Mouse (Mus musculus): ENCODE data around the gene Gm34302.

GRCm38 (mm10) chr3:63493563-63493962 lies 9.9 kb upstream of the Gm34302 start:
- TF ChIP-seq POLR2A (IDR thresholded peaks at IDR 0.05; ENCODE audit: insufficient read depth, low read length) (no peak), CTCF (IDR thresholded peaks at IDR 0.05; ENCODE audit: low read depth, low read length) (no peak)

Measured in ES-Bruce4 (cell line).